Mouse (Mus musculus) brain, embryonic 14.5 days (tissue): ENCODE results near the gene Ddb2.

ENCODE experiments used
- CTCF ChIP-seq: fragments of 200-500 bp; IDR thresholded peaks from 2 replicates; pipeline ENCODE4 v1.5.1; 2012; ENCODE audit warnings: inconsistent platforms, mild to moderate bottlenecking, moderate library complexity, borderline replicate concordance; ENCODE audit not compliant: insufficient read depth, insufficient read length; ENCODE audit errors: extremely low read depth
- POLR2A ChIP-seq: fragments of 200-500 bp; IDR thresholded peaks from 2 replicates; pipeline ENCODE4 v1.6.1; 2012; ENCODE audit warnings: mild to moderate bottlenecking, inconsistent platforms, borderline replicate concordance; ENCODE audit not compliant: poor library complexity, insufficient read depth, insufficient read length, severe bottlenecking; ENCODE audit errors: extremely low read depth

- TF ChIP-seq CTCF (peak; percentile 70), POLR2A (no peak)
Measured at GRCm38 (mm10) chr2:91194624-91195332, 42.0 kb downstream of the Ddb2 start.
